9 mouse cellular contexts compared by ENCODE assay signal in the genomic region with DNA sequence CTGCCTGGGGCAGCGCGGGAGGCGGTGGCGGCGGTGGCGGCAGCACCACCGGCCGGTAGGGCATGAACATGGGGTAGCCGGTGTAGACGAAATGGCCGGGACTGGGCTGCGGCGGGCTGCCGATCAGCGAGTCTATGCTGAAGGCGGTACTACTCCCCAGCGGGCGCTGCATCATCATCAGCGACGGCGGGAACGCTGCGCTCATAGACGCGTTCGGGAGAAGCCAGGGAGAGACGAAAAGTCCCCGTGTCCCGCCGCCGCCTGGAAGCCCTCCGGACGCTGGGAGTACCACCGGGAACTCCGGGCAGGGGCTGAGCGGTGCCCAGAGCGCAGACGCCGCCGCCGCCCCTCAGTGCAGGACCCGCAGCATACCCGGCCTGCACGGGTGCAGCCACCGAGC. TPM values are rescaled to one million over a fixed set of nuclear protein-coding genes. Genes with fewer than 3 reads are reported as not detected.
DNase-seq lines count a peak whose midpoint lies in the region; ATAC-seq and TF ChIP-seq lines count a peak whose summit lies in the region.
"Had no signal": no experiment of that assay in that cellular context is flagged by ENCODE, and none has a peak within 500 bp of the region (broad histone marks: within the 10 kb centered on the region; RNA-seq: fewer than 3 reads in every experiment).

No protein-coding gene starts in this region.

- TF ChIP-seq CTCF in ES-Bruce4 (IDR thresholded peaks at IDR 0.05; ENCODE audit: low read depth, low read length): no peak
- TF ChIP-seq CTCF in liver, embryonic 14.5 days (IDR thresholded peaks at IDR 0.05; ENCODE audit: low read depth): no peak

- H3K27ac ChIP-seq in heart, embryonic 12.5 days (ENCODE audit: poor library complexity, severe bottlenecking): no peak overlapping the region
- 0 out of 2 replicates have a peak overlapping the region, but pooled peaks have one; percentile 3 for H3K27ac ChIP-seq in ES-Bruce4 (ENCODE audit: insufficient read depth, low read length)
- H3K27ac ChIP-seq in forebrain, embryonic 14.5 days (ENCODE audit: low read depth, low read length): peak overlapping the region; percentile 40; the same call in 1 of the 2 replicates
- H3K27ac ChIP-seq in liver, embryonic 14.5 days: no peak overlapping the region

- H3K9ac ChIP-seq in heart, embryonic 12.5 days: peak overlapping the region; percentile 55; the same call in 1 of the 2 replicates
- peak overlapping the region; percentile 90 for H3K9ac ChIP-seq in ES-Bruce4 (ENCODE audit: low read depth, poor library complexity, severe bottlenecking)
- peak overlapping the region; percentile 44 for H3K9ac ChIP-seq in forebrain, embryonic 14.5 days (ENCODE audit: low read length)
- no peak overlapping the region for H3K9ac ChIP-seq in liver, embryonic 14.5 days (replicated peaks)

- WGBS in heart, embryonic 12.5 days: 0% methylated on average over 40 of the region's 45 CpGs
- under 1% methylated on average over 30 of the region's 45 CpGs for WGBS in forebrain, embryonic 14.5 days
- WGBS in liver, embryonic 14.5 days (ENCODE audit: insufficient replicate concordance): under 1% methylated on average over 45 of the region's 45 CpGs

- peaks cover 45% of the 10 kb centered on the region for H3K4me1 ChIP-seq in heart, embryonic 12.5 days (replicated peaks)
- H3K4me1 ChIP-seq in ES-Bruce4 (ENCODE audit: control insufficient read depth, insufficient read depth, low read length): peaks cover 7% of the 10 kb centered on the region
- H3K4me1 ChIP-seq in forebrain, embryonic 14.5 days (ENCODE audit: control insufficient read depth, insufficient read depth, low read length): peaks cover 9% of the 10 kb centered on the region
- H3K4me1 ChIP-seq in liver, embryonic 14.5 days (replicated peaks; ENCODE audit: control insufficient read depth in 2 of 2, insufficient read depth in 2 of 2, low read length in 1 of 2): no peaks in the 10 kb centered on the region

- TF ChIP-seq EP300 in ES-Bruce4 (IDR thresholded peaks at IDR 0.05; ENCODE audit: insufficient read depth, low read depth, low read length): no peak
- no peak for TF ChIP-seq EP300 in liver, embryonic 14.5 days (IDR thresholded peaks at IDR 0.05; ENCODE audit: low read depth)

- no peak for DNase-seq in heart, adult 18-20 months
- DNase-seq in forebrain, embryonic 14.5 days (ENCODE audit: low spot score): peak; percentile 32
- no peak for DNase-seq in liver, embryonic 14.5 days (ENCODE audit: low read depth in 3 of 3, low spot score in 3 of 3)
- DNase-seq in thymus, postnatal 14 days: no peak
- DNase-seq in adrenal gland, adult 8-10 months: no peak
- DNase-seq in lung, postnatal 36 days: no peak
- DNase-seq: cerebellum, adult 18-20 months had no signal

- peak overlapping the region; percentile 93 for H3K4me2 ChIP-seq in heart, embryonic 12.5 days
- H3K4me2 ChIP-seq in forebrain, embryonic 14.5 days (ENCODE audit: low read length): peak overlapping the region; percentile 50
- H3K4me2 ChIP-seq in liver, embryonic 14.5 days (ENCODE audit: low read depth): peak overlapping the region; percentile 47

- H3K9me3 ChIP-seq in heart, embryonic 12.5 days (replicated peaks): no peaks in the 10 kb centered on the region; the same call in 1 of the 2 replicates
- no peaks in the 10 kb centered on the region for H3K9me3 ChIP-seq in ES-Bruce4 (replicated peaks; ENCODE audit: control insufficient read depth, insufficient read depth, low read length, poor library complexity, severe bottlenecking)
- H3K9me3 ChIP-seq in forebrain, embryonic 14.5 days (replicated peaks; ENCODE audit: control insufficient read depth, low read length): no peaks in the 10 kb centered on the region
- H3K9me3 ChIP-seq in liver, embryonic 14.5 days (ENCODE audit: control insufficient read depth, low read length): no peaks in the 10 kb centered on the region

- ATAC-seq in heart, embryonic 12.5 days (ENCODE audit: insufficient number of reproducible peaks, low FRiP score): no peak
- ATAC-seq in forebrain, embryonic 14.5 days: no peak; the same call in 1 of the 2 replicates
- no peak for ATAC-seq in liver, embryonic 14.5 days (ENCODE audit: insufficient read depth)

- no peaks in the 10 kb centered on the region for H3K36me3 ChIP-seq in heart, embryonic 12.5 days
- peaks cover 10% of the 10 kb centered on the region for H3K36me3 ChIP-seq in ES-Bruce4 (ENCODE audit: control insufficient read depth, insufficient read depth, low read length, poor library complexity, severe bottlenecking)
- H3K36me3 ChIP-seq in forebrain, embryonic 14.5 days (ENCODE audit: control insufficient read depth, insufficient read depth, low read length): no peaks in the 10 kb centered on the region
- H3K36me3 ChIP-seq in liver, embryonic 14.5 days (replicated peaks; ENCODE audit: control insufficient read depth, insufficient read depth, low read depth): no peaks in the 10 kb centered on the region

- peak overlapping the region; percentile 52 for H3K4me3 ChIP-seq in heart, embryonic 12.5 days
- H3K4me3 ChIP-seq in ES-Bruce4 (ENCODE audit: low read depth, low read length): peak overlapping the region; percentile 86
- peak overlapping the region; percentile 35 for H3K4me3 ChIP-seq in forebrain, embryonic 14.5 days (ENCODE audit: low read depth, low read length)
- H3K4me3 ChIP-seq in liver, embryonic 14.5 days (ENCODE audit: insufficient read depth in 1 of 2, low read depth in 2 of 2, low read length in 2 of 2): peak overlapping the region; percentile 6 to 45; a peak in 3 of 4 replicates

- no peak for TF ChIP-seq POLR2A in ES-Bruce4 (IDR thresholded peaks at IDR 0.05; ENCODE audit: insufficient read depth, low read length)

- H3K27me3 ChIP-seq in heart, embryonic 12.5 days (replicated peaks): peaks cover 95% of the 10 kb centered on the region
- H3K27me3 ChIP-seq in ES-Bruce4 (ENCODE audit: control insufficient read depth, insufficient read depth, low read length, poor library complexity, severe bottlenecking): peaks cover 12% of the 10 kb centered on the region
- peaks cover 97% of the 10 kb centered on the region for H3K27me3 ChIP-seq in forebrain, embryonic 14.5 days (replicated peaks; ENCODE audit: control insufficient read depth, insufficient read depth, low read length)
- peaks cover 96% of the 10 kb centered on the region for H3K27me3 ChIP-seq in liver, embryonic 14.5 days (ENCODE audit: control insufficient read depth, insufficient read depth, low read length)

RNA-seq across cellular contexts. Expression of gene Gbx2, which starts 0.4 kb away (rescaled TPM):
- polyA plus RNA-seq in heart, embryonic 12.5 days (2016; fragmentation: Nextera tagmentation; extraction: Ambion mirVana): 0.18 TPM in 1 of 2 replicates, not detected in the other
- not detected for total RNA-seq in heart, adult 18-20 months (2021)
- polyA plus RNA-seq in ES-Bruce4 (2011; ENCODE audit: insufficient read depth, insufficient read length, low read depth, missing spikeins): 5.7 and 7.1 TPM in 2 replicates
- polyA plus RNA-seq in forebrain, embryonic 14.5 days (2014; fragmentation: Nextera tagmentation; extraction: Ambion mirVana): 20.3 and 20.7 TPM in 2 replicates
- 0.55 and 0.73 TPM in 2 replicates for polyA plus RNA-seq in liver, embryonic 14.5 days (2012; rRNA removed)
- 0.58 and 0.63 TPM in 2 replicates for polyA plus RNA-seq in liver, embryonic 14.5 days (2014; fragmentation: Nextera tagmentation; extraction: Ambion mirVana)
- not detected for total RNA-seq in adrenal gland, adult 8-10 months (2022)

Comparison
In these comparisons a context has a peak if more than half of its experiments do, and no peak if none do; other contexts are left out.
1. H3K27ac ChIP-seq: peak in ES-Bruce4 (single experiment) and forebrain, embryonic 14.5 days (single experiment); none in heart, embryonic 12.5 days (single experiment) and liver, embryonic 14.5 days (single experiment).
2. H3K4me3 ChIP-seq: peak in every context shown above with its lines; median percentile 86 in ES-Bruce4; 52 in heart, embryonic 12.5 days; 35 in forebrain, embryonic 14.5 days; 26 in liver, embryonic 14.5 days.
3. Peak in every context shown above with its lines, with median percentiles within 50 percentile points of each other: H3K4me2 ChIP-seq.